Mouse (Mus musculus) adrenal gland, postnatal 36 days (tissue): ENCODE measurements around the gene Abcf1. TPM values are rescaled to one million over a fixed set of nuclear protein-coding genes. Genes with fewer than 3 reads are reported as not detected.
A peak's percentile ranks its signal among the peaks of the same experiment; 100 is the strongest.
"Not testable (repeated sequence)": the region's sequence is repeated elsewhere in the genome, so short reads cannot be mapped to it uniquely, and the experiment has no call there.

Experiments used
- DNase-seq, 2 experiments: peaks; one replicate each; pipeline ENCODE4 v3.0.0; 2021; ENCODE audit warnings: mixed read lengths in 1 of 2
- total RNA-seq, 2 experiments: library from RNA; stranded (reverse); gene quantifications; 2 replicates each; pipeline ENCODE4 v1.2.3; 2021

Gene Abcf1
- total RNA-seq, 2 experiments from 2014 or later = 90.0 to 96.2 TPM

GRCm38 (mm10) chr17:35979401-35980362, 10.1 kb upstream of the Abcf1 start, which contains the start of the genes Gnl1 and Prr3:
Gene Gnl1, plus strand, starts transcription at chr17:35979851.
Gene Prr3, minus strand, starts transcription at chr17:35980236.
- peak; percentile 93 to 94 for DNase-seq

DNA sequence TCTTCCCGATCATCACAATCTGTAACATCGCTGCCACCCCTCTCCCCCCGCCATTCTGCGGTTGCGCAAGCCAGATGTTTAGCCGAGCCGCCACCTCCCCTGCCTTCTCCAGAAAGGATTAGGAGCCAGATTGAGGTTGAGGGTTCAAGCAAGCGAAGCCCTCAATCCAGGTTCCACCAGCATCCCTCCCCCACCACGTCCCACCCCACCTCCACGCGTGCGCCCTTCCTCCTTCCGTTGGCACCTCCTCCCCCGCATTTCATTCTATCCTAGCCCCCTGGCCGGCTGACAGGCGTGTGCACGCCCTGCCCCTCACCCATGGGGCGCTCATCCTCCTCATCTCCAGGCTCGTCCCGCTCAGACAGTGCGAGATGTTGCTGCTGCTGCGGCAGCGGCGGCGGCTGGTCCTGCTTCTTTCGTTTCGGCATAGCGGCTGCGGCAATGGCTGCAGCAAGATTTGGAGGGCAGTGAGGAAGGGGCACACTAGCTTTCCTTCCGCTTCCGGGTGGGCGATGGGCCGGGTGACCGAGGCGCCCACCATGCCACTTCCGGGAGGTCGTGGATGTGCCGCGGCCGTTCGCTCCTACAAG, 9.3 kb upstream of the Abcf1 start:
- peak; percentile 48 to 51 for DNase-seq

DNA sequence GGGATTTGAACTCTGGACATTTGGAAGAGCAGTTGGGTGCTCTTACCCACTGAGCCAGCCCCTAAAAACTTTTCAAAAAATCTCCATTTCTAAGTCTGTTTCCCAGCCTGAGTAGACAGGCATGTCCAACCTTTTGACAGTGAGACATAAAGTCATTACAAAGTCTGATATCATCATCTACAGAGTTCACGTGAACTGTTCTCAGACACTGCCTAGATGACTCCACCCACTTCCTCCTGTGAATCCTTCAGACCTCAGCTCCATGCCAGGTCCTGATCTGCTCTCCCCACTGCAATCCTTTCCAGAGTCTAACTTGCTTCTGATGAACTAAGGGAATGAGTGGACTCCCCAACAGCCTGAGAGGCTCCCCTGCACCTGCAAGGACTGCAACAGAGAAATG, 2.6 kb upstream of the Abcf1 start:
- DNase-seq = no peak

DNA sequence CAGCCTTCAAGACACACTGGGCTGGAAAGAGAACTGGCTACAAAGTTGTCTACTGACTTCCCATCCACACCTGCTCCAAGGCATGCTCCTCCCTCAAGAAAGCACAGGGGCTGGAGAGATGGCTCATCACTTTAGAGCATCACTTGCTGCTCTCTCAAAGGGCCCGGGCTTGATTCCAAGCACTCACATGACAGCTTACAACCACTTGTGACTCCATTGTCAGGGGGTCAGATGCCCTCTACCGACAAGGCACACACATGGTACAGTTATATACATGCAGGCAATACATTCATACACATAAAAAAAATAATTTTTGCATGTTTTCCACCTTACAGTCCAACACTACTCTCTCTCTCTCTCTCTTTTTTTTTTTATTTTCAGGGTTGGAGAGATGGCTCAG, 1.9 kb downstream of the Abcf1 start:
- DNase-seq = no peak

- no peak for DNase-seq
These were observed 6.3 kb downstream of the Abcf1 start for GRCm38 (mm10) chr17:35963279-35963678.

GRCm38 (mm10) chr17:35958533-35959223, 10.9 kb downstream of the Abcf1 start:
- DNase-seq = no peak

GRCm38 (mm10) chr17:35954665-35955064, 14.9 kb downstream of the Abcf1 start:
- no peak for DNase-seq

GRCm38 (mm10) chr17:35952559-35952958, 17.0 kb downstream of the Abcf1 start:
- not testable (repeated sequence) for DNase-seq

- DNase-seq = not testable (repeated sequence)
These were observed 18.6 kb downstream of the Abcf1 start for GRCm38 (mm10) chr17:35950946-35951345.

DNA sequence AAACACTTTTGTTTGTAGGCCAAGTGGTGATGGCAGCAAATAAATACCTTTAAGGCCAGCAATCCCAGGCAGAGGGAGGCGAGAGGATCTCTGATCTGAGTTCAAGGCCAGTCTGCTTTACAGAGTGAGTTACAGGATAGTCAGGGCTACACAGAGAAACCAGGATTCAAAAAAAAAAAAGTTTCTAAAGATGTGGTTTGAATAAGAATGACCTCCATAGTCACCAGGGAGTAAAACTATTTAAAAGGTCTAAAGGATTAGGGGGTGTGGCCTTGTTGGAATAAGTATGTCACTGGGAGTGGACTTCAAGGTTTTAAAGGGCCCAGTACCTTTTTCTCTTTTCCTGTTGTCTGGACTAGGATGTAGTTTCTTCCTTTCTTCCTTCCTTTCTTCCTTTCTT, 29.6 kb downstream of the Abcf1 start:
- no peak for DNase-seq

DNA sequence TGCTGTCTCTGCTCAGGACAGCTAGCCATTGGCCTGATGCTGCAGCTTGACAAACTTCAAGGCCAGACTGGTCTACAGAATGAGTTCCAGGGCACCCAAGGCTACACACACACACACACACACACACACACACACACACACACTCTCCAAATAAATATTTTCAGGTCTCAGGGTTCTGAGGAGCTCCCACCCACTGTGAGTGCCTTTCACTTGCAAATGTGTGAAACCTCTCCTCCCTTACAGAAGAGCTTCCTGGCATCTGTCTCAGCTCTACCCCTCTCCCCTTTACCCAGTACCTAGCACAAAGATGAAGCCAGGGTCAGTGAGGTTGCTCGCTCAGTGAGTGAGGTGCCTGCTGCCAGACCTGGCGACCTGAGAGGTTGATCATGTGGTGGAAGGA, 30.5 kb downstream of the Abcf1 start:
- DNase-seq = no peak

- peak; percentile 51 to 58 for DNase-seq
These were observed 31.7 kb downstream of the Abcf1 start for GRCm38 (mm10) chr17:35937700-35938348.

DNA sequence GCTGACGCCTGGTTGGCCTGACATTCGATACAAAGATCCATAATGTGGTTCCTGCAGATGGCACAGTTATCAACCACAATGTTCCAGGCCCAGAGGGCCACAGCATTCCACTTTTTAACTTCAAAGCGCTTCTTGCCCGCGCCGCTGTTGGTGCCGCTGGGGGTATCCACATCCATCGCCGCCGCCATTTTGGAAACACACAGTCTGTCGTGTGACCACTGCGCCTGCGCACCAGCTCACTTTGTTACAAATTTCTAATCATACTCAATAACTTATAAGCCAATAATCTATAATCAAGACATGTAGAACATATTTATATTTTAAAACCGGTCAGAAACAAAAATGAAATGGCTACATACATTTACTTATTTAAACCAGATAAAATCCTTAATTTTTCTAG, 33.8 kb downstream of the Abcf1 start:
- not testable (repeated sequence) for DNase-seq

DNA sequence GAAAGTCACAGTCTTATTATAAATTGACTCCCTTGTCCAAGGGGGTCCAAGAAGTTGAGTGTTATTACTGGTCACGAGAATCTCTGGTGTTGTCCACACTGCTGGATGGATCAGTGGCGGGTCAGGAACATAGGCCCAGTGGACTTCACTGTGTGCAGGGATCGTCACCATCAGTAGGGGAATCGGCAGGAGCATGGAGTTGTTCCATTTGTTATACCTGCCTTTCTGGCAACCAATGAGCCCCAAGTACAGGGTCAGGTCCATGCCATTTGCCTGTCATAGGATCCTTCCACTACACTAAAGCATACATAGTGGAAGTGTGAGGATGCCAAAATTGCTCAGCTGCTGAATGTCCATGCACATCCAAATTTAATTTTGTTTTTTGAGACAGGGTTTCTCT, 37.0 kb downstream of the Abcf1 start:
- DNase-seq = no peak

- DNase-seq = no peak
These were observed 38.9 kb downstream of the Abcf1 start for GRCm38 (mm10) chr17:35930627-35931026.

- DNase-seq = no peak
These were observed 40.0 kb downstream of the Abcf1 start for GRCm38 (mm10) chr17:35929534-35929933.

- no peak for DNase-seq
These were observed 42.1 kb downstream of the Abcf1 start for GRCm38 (mm10) chr17:35927471-35927870.

DNA sequence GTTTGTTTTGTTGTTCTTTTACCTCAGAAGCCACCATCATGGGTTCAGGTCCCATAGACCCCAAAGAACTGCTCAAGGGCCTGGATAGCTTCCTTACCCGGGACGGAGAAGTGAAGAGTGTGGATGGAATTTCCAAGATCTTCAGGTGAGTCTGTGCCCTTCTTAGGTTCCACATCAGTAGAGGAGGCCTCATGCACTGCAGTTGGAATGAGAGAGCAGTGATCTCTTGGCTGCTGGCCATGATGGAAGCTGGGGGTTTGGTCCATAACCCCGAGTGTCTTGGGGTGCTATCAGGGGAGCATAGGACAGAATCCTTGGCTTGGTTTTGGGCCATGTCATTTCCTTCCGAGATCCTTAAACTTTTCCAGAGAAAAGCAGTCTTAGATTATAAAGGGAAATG, 46.3 kb downstream of the Abcf1 start:
- DNase-seq = no peak

GRCm38 (mm10) chr17:35922566-35922965, 47.0 kb downstream of the Abcf1 start:
- DNase-seq = no peak

GRCm38 (mm10) chr17:35921710-35922109, 47.9 kb downstream of the Abcf1 start:
- no peak for DNase-seq

DNA sequence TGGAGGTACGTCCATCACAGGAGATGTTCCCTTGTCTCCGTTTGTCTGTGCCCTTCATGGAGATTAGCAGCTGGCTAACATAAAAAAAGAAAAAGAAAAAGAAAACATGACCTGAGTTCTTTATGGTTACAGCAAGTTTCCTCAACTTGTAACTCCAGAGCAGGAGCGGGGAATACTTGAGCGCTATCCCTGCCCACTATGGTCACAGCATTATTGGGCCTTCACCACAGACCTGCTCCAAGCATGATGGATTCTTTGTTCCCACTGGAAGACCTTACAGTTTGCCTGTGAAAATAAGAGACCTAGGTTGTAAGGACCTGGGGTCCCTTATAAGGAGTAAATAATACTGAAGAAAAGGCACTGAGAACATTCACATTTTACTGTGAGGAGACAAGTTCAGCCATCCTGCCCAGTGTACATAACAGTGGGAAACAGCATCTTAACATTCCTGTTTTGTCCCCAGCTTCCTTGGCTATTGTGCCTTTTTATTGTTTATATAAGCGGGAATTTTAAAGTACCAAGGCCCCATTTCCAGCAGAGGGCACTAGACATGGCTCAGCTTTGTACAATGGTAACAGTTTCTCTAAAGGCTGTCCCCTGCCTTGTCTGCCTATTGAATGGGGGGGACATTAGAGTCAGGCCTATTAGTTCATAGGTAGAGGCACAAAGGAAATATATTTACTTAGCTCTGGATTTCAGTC, 48.5 kb downstream of the Abcf1 start:
- DNase-seq = peak in 1 of 2 experiments; percentile 45

DNA sequence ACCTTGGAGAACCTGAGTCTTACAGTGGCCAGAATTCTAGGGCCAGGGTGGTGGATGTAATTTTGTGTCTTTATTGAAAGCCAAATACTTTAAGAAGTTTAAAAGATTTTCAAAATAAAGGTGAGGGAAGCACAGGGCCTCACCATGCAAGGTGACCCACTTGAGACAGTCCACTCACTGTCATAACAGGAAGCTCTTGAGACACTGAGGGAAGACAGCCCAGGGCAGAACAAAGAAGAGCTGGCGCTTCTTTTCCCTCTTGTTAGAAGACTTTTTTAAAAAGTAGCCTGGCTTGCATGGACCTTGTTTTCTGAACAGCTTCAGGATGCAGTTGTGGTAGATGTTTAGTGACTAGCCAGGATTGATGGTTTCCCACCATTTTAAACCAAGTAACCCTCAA, 49.2 kb downstream of the Abcf1 start:
- DNase-seq = no peak
